Mouse (Mus musculus): ENCODE data around the gene Lsm10. TPM values are rescaled to one million over a fixed set of nuclear protein-coding genes. Genes with fewer than 3 reads are reported as not detected.

Gene Lsm10
- 62.2 and 64.1 TPM in 2 replicates for polyA plus RNA-seq (2015; fragmentation: Nextera tagmentation; extraction: Ambion mirVana)

DNA sequence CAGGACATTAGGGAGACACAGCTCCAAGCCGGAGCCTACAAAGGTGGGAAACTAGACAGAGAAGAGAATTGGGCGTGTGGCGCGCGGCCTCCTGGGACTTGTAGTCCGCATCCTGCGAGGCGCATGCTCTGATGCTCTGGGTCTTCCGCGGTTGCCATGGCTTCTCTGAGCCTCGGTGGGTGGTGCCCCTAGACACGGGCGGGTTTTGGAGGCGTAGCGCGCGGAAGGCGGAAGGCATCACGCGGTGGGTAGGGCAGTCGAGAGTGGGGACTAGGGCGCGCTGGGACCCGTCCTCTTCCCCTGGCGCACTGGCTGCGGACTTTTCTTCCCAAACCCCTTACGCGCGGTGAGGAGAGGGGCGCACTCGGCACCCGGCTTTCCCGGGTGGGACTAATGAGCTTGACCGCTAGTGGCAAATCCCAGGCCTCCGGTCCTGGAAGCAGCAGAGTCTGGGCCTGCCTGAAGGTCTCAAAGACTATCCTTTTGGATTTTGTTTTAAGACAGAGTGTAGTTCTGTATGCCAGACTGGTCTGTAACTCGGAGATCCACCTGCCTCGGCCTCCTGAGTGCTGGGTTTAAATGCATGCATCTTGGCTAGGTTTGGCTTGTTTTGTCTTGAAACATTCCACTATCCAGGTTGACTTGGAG lies at the start of gene Lsm10:
TSS of gene Lsm10 (plus strand) at position 160 of the 648 bp plus-strand sequence.
- H3K27me3 ChIP-seq (replicated peaks; ENCODE audit: insufficient read depth, low read length), result no peaks in the 10 kb centered on the region
- H3K36me3 ChIP-seq (ENCODE audit: insufficient read depth, low read length), result no peaks in the 10 kb centered on the region
- DNase-seq (ENCODE audit: low spot score) (peak; percentile 98), ATAC-seq (peak; percentile 99)
- H3K9ac ChIP-seq (replicated peaks; ENCODE audit: low read depth), result peak within 1 kb of the TSS; percentile 63
- peak within 1 kb of the TSS; percentile 78 for H3K4me2 ChIP-seq (replicated peaks; ENCODE audit: low read depth, low read length)
- TF ChIP-seq CTCF (IDR thresholded peaks at IDR 0.05), result 0 out of 2 replicates have a peak, but pooled peaks have one; percentile 12
- TF ChIP-seq EP300 (IDR thresholded peaks at IDR 0.05), result no peak
- H3K4me1 ChIP-seq (ENCODE audit: insufficient read depth, low read depth, low read length), result peaks cover 11% of the 10 kb centered on the region
- WGBS, result 2% methylated on average over 34 of the region's 37 CpGs
- H3K27ac ChIP-seq (ENCODE audit: low read length), result peak within 1 kb of the TSS; percentile 77
- H3K4me3 ChIP-seq (ENCODE audit: low read depth, low read length), result peak within 1 kb of the TSS; percentile 61
- no peaks in the 10 kb centered on the region for H3K9me3 ChIP-seq (ENCODE audit: low read length)

DNA sequence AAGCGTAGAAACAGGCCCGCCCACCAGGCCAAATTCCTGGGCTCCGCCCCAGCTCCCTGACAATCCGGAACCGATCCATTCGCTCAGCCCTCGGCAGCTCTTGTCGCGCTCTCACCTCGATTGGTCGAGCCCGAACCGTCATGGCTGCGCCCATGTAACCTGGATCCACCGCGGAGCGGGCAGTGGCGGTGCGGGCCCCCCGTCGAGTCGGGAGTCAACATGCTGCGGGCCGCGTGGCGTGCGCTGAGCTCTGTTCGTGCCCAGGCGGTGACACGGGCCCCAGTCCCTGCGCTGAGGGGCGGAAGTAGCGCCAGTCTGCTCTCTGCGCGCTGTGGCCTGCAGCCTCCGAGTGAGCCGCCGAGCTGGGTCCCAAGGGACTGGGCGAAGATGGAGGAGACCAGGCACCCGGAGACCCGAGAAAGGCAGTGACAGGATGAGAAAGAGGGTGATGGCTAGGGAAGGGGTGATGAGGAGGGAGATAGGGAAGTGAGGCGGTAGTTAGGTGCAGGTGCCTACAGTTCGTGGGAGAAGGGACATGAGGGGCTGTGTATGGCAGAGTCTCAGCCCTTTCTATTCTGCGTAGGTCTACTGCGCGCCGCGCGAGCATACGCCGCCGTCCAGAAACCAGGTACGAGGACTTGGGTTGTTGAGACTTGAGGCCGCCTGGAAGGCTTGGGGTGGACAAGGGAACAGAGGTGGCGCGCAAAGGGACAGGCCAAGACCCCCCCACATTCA lies 49.4 kb upstream of the Lsm10 start, which contains the start of gene Mrps15:
TSS of gene Mrps15 (plus strand) at position 75 of the 735 bp plus-strand sequence.
- peak within 1 kb of the TSS; percentile 63 for H3K9ac ChIP-seq (replicated peaks; ENCODE audit: low read depth)
- peaks cover 5% of the 10 kb centered on the region; the same call in 1 of the 2 replicates for H3K36me3 ChIP-seq (ENCODE audit: insufficient read depth, low read length)
- no peaks in the 10 kb centered on the region for H3K9me3 ChIP-seq (ENCODE audit: low read length)
- DNase-seq (ENCODE audit: low spot score), result peak; percentile 94
- peak within 1 kb of the TSS; percentile 82 for H3K4me3 ChIP-seq (ENCODE audit: low read depth, low read length)
- ATAC-seq, result peak; percentile 97
- TF ChIP-seq CTCF (IDR thresholded peaks at IDR 0.05), result no peak
- TF ChIP-seq EP300 (IDR thresholded peaks at IDR 0.05), result peak; percentile 49; the same call in 1 of the 2 replicates
- 1% methylated on average over 53 of the region's 56 CpGs for WGBS
- H3K4me2 ChIP-seq (replicated peaks; ENCODE audit: low read depth, low read length), result peak within 1 kb of the TSS; percentile 85
- H3K27me3 ChIP-seq (replicated peaks; ENCODE audit: insufficient read depth, low read length), result no peaks in the 10 kb centered on the region
- peak within 1 kb of the TSS; percentile 60 for H3K27ac ChIP-seq (ENCODE audit: low read length)
- peaks cover 7% of the 10 kb centered on the region; the same call in 1 of the 2 replicates for H3K4me1 ChIP-seq (ENCODE audit: insufficient read depth, low read depth, low read length)

DNA sequence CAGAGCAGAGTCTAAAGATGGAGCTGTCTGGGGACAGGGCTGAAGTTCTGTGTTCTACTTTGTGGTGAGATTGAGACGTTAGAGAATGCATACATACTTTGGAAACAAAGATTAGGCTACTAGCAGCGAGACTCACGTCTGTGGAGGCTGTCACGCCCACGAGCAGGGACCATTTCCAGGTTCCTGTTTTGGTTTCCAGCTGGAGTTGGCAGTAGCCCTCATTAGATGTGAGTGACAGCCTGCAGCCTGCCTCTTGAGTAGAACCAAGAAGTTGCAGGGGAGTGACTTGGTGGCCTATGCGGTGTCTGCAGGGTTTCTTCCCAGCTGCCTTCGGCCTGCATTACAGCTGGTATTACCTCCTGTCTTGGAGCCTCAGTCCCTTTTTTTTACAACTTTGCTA lies 44.8 kb upstream of the Lsm10 start:
- Histone ChIP-seq H3K4me3 (ENCODE audit: low read depth, low read length) (no peak overlapping the region), H3K27ac (ENCODE audit: low read length) (no peak overlapping the region), H3K9me3 (ENCODE audit: low read length) (no peaks in the 10 kb centered on the region), H3K4me1 (ENCODE audit: insufficient read depth, low read depth, low read length) (peaks cover 7% of the 10 kb centered on the region; the same call in 1 of the 2 replicates), H3K36me3 (ENCODE audit: insufficient read depth, low read length) (peaks cover 10% of the 10 kb centered on the region; the same call in 1 of the 2 replicates), H3K4me2 (replicated peaks; ENCODE audit: low read depth, low read length) (no peak overlapping the region), H3K9ac (replicated peaks; ENCODE audit: low read depth) (no peak overlapping the region), H3K27me3 (replicated peaks; ENCODE audit: insufficient read depth, low read length) (no peaks in the 10 kb centered on the region)
- WGBS, result 43% methylated on average over 7 of the region's 7 CpGs
- DNase-seq (ENCODE audit: low spot score) (peak; percentile 66), ATAC-seq (peak; percentile 54)
- no peak; the same call in 1 of the 2 replicates for TF ChIP-seq CTCF (IDR thresholded peaks at IDR 0.05)
- TF ChIP-seq EP300 (IDR thresholded peaks at IDR 0.05), result no peak

DNA sequence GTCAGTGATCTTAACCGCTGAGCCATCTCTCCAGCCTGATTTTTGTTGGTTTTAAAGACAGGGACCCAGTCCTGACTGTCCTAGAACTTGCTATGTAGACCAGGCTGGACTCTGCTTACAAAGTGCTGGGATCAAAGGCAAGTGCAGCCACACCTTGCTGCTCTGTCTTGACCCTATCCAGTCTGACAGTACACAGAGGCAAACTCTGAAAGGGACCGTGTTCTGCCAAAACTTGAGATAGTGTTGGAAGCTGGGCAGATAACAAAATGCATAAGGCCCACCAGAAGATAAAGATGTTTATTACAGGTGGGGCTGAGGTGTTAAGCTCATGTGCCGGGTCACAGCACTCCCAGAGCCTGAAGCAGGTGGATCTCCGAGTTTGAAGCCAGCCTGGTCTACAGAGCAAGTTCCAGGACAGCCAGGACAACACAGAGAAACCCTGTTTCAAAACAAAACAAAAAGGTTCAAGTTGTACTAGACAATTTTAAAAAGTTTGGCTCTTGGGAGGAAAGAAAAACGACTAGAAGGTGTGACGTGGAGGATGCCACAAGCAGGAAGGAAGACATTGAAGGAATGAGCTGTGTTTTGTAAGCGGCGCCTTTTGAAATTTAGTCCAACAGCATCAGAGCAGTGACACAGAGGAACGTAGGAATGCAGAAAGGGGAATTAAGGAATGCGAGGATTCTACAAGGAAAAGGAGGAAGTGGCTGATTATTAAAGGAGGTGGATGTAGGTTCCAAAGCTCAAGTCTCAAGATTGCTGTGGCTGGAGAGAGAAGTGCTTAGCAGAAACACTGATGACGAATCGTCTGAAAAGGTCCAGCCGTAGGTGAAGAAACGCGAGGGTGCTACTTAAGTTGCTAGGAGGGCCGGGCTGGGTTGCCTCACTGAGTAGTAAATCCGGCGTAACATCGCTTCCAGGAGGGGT lies 39.0 kb upstream of the Lsm10 start:
- H3K27me3 ChIP-seq (replicated peaks; ENCODE audit: insufficient read depth, low read length), result no peaks in the 10 kb centered on the region
- no peak overlapping the region for H3K27ac ChIP-seq (ENCODE audit: low read length)
- ATAC-seq (peak; percentile 27), DNase-seq (ENCODE audit: low spot score) (peak; percentile 33)
- peaks cover 5% of the 10 kb centered on the region; the same call in 1 of the 2 replicates for H3K36me3 ChIP-seq (ENCODE audit: insufficient read depth, low read length)
- H3K9ac ChIP-seq (replicated peaks; ENCODE audit: low read depth), result peak overlapping the region; percentile 3; the same call in 1 of the 2 replicates
- 0 out of 2 replicates have a peak, but pooled peaks cover 3% of the 10 kb centered on the region for H3K4me1 ChIP-seq (ENCODE audit: insufficient read depth, low read depth, low read length)
- peak overlapping the region; percentile 77 for H3K4me2 ChIP-seq (replicated peaks; ENCODE audit: low read depth, low read length)
- WGBS, result 10% methylated on average over 19 of the region's 19 CpGs
- TF ChIP-seq EP300 (IDR thresholded peaks at IDR 0.05) (no peak), CTCF (IDR thresholded peaks at IDR 0.05) (no peak)
- peak overlapping the region; percentile 46 for H3K4me3 ChIP-seq (ENCODE audit: low read depth, low read length)
- H3K9me3 ChIP-seq (ENCODE audit: low read length), result no peaks in the 10 kb centered on the region

DNA sequence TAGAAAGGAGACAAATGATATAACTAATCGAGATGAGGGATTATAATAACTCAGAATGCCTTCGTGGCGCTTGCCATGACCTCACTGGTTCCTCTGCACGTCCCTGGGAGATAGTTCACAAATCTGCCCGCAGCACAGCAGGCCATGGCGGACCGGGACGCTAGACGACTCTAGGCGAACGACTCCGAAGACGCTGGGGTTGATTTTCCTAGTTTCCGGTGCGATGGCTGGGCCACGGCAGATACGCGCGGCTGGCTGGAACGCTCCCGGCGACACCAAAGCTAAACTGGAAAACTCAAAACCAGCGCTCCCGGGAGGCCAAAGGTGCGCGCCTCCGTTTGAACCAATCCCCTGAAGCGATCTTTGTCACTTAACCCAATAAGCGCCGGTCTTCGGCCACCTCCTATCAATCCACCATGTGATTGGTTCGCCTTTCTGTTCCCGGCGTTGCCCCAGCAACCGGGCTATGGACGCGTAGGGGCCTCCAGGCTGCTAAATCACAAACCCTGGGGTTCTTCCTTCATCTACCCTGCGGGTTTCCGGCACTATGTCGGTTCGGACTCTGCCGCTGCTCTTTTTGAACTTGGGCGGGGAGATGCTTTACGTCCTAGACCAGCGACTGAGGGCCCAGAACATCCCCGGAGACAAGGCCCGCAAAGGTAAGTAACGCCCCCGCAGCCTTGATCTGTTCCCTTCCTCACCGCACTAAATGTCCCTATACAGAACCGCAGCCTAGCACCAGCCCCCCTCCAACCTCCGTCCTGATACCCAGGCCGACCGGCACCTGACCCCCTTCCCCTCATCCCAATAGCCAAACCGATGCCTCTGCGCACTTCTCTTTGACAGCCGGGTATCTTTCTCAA lies 38.1 kb upstream of the Lsm10 start, which contains the start of gene Oscp1:
TSS of gene Oscp1 (plus strand) at position 432 of the 863 bp plus-strand sequence.
- no peak for TF ChIP-seq CTCF (IDR thresholded peaks at IDR 0.05)
- peak; percentile 35; the same call in 1 of the 2 replicates for TF ChIP-seq EP300 (IDR thresholded peaks at IDR 0.05)
- Histone ChIP-seq H3K36me3 (ENCODE audit: insufficient read depth, low read length) (peaks cover 5% of the 10 kb centered on the region; the same call in 1 of the 2 replicates), H3K4me3 (ENCODE audit: low read depth, low read length) (peak within 1 kb of the TSS; percentile 46), H3K27ac (ENCODE audit: low read length) (no peak within 1 kb of the TSS), H3K9ac (replicated peaks; ENCODE audit: low read depth) (peak within 1 kb of the TSS; percentile 51; the same call in 1 of the 2 replicates), H3K27me3 (replicated peaks; ENCODE audit: insufficient read depth, low read length) (no peaks in the 10 kb centered on the region), H3K4me1 (ENCODE audit: insufficient read depth, low read depth, low read length) (0 out of 2 replicates have a peak, but pooled peaks cover 3% of the 10 kb centered on the region), H3K9me3 (ENCODE audit: low read length) (no peaks in the 10 kb centered on the region), H3K4me2 (replicated peaks; ENCODE audit: low read depth, low read length) (peak within 1 kb of the TSS; percentile 77)
- DNase-seq (ENCODE audit: low spot score) (peak; percentile 96), ATAC-seq (peak; percentile 99)
- WGBS, result under 1% methylated on average over 57 of the region's 57 CpGs

Measured in lung, postnatal 0 days (tissue).